Mouse (Mus musculus): ENCODE data around the gene Zfpm1. TPM values are rescaled to one million over a fixed set of nuclear protein-coding genes. Genes with fewer than 3 reads are reported as not detected.

The Zfpm1 gene
- polyA plus RNA-seq, 1 experiment from 2014 or later: 0.89 TPM

DNA sequence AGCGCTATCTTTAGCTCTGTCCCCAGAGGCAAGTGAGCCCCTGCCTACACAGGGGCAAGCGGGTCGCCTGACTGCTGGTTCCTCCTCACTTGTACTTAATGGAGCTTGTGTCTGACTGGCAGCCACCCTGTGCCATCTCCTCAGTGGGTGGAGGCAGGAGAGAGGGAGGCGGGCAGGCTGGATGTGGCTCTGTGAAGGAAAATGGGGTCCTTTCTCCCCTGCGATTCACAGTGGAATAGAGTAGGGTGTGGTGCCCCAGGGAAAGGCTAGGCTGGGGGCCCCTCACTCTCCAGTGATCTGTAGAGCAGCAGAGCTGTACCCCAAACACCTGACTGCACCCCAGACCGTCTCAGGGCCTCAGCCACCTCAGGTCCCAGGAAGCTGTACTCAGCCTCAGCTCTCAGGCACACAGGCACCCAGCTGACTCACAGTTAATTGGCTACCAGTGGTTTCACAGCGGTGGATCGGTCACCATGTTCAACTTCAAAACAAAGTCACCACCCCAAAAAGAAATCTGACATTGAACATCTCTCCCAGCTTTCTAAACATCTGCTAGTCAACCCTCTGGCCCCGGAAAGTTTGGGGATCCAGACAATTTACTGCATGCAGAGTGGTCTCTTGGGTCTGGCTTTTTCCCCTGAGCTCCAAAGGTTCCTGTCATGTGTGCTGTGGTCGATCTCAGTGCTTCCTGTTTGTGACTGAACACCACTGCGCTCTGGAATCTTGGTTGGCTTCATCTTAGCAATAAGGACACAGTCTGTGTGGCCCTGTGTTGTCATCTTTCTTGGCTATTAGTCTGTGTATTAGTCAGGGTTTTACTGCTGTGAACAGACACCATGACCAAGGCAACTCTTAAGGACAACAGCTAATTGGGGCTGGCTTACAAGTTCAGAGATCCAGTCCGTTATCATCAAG lies 63.5 kb downstream of the Zfpm1 start:
- no peak for ATAC-seq (ENCODE audit: low read depth)
- no peaks in the 10 kb centered on the region for H3K9me3 ChIP-seq
- H3K27ac ChIP-seq (replicated peaks): no peak overlapping the region
- no peak overlapping the region for H3K9ac ChIP-seq
- H3K36me3 ChIP-seq: no peaks in the 10 kb centered on the region
- peaks cover 59% of the 10 kb centered on the region for H3K27me3 ChIP-seq
- peaks cover 47% of the 10 kb centered on the region for H3K4me1 ChIP-seq (replicated peaks)
- no peak overlapping the region for H3K4me2 ChIP-seq
- WGBS: 57% methylated on average over 12 of the region's 12 CpGs
- H3K4me3 ChIP-seq: no peak overlapping the region

DNA sequence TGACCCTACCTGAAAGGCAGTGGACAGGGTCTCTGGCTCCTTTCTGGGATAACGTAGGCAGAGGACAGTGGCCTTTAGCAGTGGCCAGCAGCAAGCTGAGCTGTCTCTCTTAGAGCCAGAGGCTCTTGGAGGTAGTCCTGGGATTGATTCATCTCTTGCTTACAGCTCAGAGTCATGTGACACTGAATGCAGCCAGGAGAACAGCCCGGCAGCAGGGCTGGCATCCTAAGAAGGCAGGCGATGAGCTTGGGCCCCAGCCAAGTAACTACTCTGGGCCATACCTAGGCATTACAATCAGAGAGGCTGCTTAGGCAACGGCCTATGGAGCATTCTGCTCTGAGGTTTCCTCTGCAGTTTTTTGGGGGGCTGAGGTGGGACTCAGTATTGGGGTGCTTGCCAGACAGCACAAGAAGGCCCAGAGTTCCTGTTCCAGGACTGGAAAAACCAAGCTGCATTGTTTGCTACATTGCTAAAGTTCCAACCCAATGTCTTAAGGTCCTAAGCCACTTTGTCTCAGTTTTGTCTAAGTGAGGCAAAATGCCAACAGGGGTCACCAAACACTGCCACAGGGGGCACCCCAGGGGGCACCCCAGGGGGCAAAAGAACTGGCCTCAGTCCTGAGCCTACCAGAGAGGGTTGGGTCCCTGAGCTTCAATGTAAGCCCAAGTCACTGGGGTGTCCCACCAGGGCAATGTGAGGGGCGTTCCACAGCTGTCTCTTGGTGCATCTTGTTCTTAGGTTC lies 66.0 kb downstream of the Zfpm1 start:
- peaks cover 42% of the 10 kb centered on the region for H3K27me3 ChIP-seq
- WGBS: 74% methylated on average over 5 of the region's 5 CpGs
- H3K9me3 ChIP-seq: no peaks in the 10 kb centered on the region
- no peaks in the 10 kb centered on the region for H3K36me3 ChIP-seq
- no peak overlapping the region for H3K4me3 ChIP-seq
- ATAC-seq (ENCODE audit: low read depth): peak; percentile 17; the same call in 1 of the 2 replicates
- H3K4me2 ChIP-seq: no peak overlapping the region
- H3K9ac ChIP-seq: no peak overlapping the region
- H3K27ac ChIP-seq (replicated peaks): no peak overlapping the region
- H3K4me1 ChIP-seq (replicated peaks): peaks cover 38% of the 10 kb centered on the region

DNA sequence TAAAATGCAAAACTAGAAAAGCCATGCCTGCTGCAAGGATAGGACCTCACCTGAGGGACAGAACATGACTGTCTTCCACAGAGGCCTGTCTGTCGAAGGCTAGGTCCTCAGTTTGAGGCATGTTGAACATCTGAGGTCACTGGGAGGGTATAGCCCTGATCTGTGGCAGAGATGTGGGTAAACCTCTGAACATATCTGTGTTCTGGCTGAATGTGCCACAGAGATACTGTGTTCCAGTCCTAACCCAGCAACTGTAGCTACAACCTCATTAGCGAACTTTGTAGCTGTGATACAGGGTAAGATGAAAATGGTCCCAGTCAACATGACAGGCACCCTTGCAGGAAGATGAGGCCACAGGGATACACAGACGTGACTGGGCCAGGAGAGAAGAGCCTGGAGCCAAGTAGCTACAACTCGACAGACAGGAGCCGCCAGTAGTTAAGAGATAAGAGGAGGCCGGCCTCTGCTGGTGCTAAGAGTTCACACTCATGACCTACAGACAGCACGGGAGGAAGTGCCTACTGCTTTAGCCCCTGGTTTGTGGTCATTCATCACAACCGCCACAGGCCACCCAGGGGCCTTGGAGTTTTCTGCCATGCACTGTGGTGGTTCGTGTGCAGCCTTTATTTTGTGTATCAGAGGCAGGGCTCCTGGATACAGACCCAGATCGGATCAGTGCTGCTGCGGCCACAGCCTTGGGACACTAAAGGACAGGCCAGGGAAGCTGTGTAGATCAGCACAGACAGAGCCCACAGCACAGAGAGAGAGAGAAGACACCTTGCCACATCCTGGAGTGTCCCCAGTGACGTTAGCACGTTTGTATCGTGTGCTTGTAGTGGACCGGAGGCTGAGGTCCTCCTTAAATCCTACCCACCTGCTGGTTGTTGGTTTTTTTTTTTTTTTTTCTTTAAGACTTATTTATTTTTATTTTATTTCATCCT lies 67.7 kb downstream of the Zfpm1 start:
- no peak for ATAC-seq (ENCODE audit: low read depth)
- Histone ChIP-seq H3K27ac (replicated peaks) (no peak overlapping the region), H3K4me3 (no peak overlapping the region), H3K36me3 (no peaks in the 10 kb centered on the region), H3K9me3 (no peaks in the 10 kb centered on the region), H3K4me2 (no peak overlapping the region), H3K4me1 (replicated peaks) (peaks cover 22% of the 10 kb centered on the region), H3K9ac (no peak overlapping the region), H3K27me3 (peaks cover 30% of the 10 kb centered on the region)
- 41% methylated on average over 15 of the region's 15 CpGs for WGBS

DNA sequence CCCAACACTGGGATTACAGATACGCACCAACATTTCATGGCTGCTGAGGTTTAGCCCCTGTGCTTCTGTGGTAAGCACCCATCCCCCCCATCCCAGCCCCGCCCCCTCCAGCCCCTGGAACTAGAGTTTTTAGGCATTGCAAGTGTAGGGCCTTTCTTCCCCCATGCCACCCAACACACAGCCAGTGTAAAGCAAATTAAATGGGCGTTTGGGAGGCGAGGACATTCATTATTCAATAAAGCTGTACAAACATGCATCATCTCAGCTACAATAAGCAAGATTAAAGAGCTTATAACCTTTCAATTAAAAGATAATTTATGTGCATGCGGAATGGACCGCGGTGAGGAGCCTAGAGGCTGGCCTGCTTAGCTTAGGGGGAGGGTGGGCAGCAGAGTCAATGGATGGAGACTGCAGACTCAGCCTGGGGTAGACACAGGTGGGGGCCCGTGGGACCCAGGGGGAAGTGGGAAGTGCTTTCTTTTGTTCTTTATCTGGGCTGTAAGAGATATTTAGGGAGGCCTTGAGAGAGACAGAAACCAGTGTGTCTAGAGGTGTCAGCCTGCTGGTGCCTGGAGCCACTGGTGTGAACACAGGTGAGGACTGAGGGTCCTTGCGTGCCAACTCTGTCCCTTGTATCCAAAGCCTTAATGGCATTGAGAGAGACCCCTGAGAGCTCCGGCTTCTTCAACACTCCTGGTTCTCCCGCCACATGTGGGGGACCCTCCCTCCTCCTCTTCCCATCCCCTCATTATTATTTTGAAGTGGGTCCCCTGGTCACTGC lies 68.6 kb downstream of the Zfpm1 start:
- WGBS: 39% methylated on average over 11 of the region's 11 CpGs
- no peak for ATAC-seq (ENCODE audit: low read depth)
- H3K9me3 ChIP-seq: no peaks in the 10 kb centered on the region
- H3K36me3 ChIP-seq: no peaks in the 10 kb centered on the region
- H3K27me3 ChIP-seq: peaks cover 22% of the 10 kb centered on the region
- H3K9ac ChIP-seq: no peak overlapping the region
- H3K4me3 ChIP-seq: no peak overlapping the region
- peaks cover 15% of the 10 kb centered on the region for H3K4me1 ChIP-seq (replicated peaks)
- no peak overlapping the region for H3K4me2 ChIP-seq
- no peak overlapping the region for H3K27ac ChIP-seq (replicated peaks)

DNA sequence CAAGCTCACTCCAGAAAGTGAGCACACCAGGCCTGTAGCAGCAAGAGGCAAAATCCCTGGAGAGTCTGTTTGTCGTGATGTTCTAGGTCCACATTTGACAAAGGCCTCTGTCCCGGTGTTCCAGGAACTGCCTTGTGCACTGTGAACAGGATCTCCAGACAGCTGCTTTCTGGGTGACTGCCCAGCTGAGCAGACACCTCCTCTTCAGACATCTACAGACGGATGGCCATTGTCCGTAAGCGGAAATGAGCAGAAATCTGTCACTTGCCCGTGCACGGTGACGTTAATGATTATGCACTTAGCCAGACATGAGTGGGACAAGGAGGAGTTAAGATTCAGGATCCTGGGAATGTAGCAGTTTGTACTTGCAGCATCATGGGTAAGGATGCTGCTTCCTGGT lies 72.2 kb downstream of the Zfpm1 start:
- Histone ChIP-seq H3K4me1 (replicated peaks) (peaks cover 15% of the 10 kb centered on the region), H3K9me3 (no peaks in the 10 kb centered on the region), H3K36me3 (no peaks in the 10 kb centered on the region), H3K9ac (no peak overlapping the region), H3K4me3 (no peak overlapping the region), H3K27me3 (peaks cover 21% of the 10 kb centered on the region), H3K27ac (replicated peaks) (no peak overlapping the region), H3K4me2 (no peak overlapping the region)
- no peak for ATAC-seq (ENCODE audit: low read depth)
- 81% methylated on average over 8 of the region's 8 CpGs for WGBS

DNA sequence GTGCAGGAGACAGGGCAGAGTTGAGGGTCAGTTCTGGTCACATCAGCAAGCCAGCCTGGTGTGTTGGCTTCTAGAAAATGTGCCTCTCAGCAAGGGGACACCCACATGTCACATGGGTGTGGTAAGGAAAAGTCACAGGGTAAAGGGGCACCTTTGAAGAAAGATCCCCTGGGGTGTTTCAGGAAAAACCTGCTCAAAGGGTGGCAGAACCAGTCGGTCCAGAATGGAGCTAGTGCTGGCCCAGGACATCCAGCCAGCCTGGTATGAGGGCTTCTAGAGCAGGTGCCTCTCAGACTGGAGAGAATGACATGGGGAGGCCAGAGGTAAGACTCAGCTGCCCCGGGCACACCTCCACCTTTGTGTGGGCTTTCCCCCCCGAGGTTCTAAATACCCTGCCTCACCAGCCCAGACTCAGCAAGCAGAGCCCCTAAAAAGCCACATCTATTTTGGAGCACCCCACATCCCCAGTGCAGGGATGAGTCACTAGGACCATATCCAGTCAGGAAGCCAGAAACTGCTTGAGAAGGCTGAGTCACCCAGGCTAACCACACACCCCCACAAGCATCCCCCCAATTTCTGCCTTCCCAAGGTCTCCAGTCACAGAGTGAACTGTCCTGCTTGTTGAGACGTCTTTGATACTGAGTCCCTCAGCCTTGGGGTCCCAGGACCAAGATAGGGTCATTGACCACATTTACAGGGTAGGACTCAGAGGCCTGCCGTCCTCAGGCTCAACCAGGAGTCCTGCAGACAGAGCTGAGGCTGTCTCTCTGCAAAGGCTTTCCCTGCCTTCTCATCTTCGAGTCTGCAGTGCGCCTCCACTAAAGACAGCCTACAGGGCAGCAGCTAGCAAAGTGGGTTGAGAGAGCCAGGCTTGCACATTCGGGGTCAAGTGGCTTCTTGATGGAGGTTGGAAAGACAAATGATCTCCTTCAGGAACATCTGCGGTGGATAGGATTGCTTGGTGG lies 74.0 kb downstream of the Zfpm1 start:
- no peak overlapping the region for H3K27ac ChIP-seq (replicated peaks)
- no peak overlapping the region for H3K4me2 ChIP-seq
- 70% methylated on average over 9 of the region's 9 CpGs for WGBS
- no peak for ATAC-seq (ENCODE audit: low read depth)
- H3K4me3 ChIP-seq: no peak overlapping the region
- no peaks in the 10 kb centered on the region for H3K9me3 ChIP-seq
- no peaks in the 10 kb centered on the region for H3K36me3 ChIP-seq
- peaks cover 14% of the 10 kb centered on the region for H3K27me3 ChIP-seq
- 0 out of 2 replicates have a peak, but pooled peaks cover 6% of the 10 kb centered on the region for H3K4me1 ChIP-seq (replicated peaks)
- H3K9ac ChIP-seq: no peak overlapping the region

DNA sequence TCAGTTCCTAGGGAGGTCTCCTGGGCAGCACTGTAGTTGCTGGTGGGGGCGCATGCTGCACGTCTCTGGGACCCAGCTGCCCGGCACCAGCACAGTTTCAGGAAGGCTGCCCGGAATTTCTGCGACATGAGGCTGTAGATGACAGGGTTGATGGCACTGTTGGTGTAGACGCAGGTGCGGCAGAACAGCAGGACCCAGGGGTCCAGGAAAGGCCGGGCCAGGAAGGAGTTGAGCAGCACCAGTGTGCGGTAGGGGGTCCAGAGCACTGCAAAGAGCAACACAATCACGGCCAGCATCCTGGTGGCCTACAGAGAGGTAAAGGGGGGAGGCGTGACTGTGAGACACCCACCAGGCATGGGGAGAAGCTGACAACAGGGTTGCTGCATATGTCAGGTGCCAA lies 75.3 kb downstream of the Zfpm1 start:
- no peaks in the 10 kb centered on the region for H3K9me3 ChIP-seq
- no peak overlapping the region for H3K4me2 ChIP-seq
- no peak overlapping the region for H3K27ac ChIP-seq (replicated peaks)
- no peak overlapping the region for H3K4me3 ChIP-seq
- ATAC-seq (ENCODE audit: low read depth): no peak
- H3K4me1 ChIP-seq (replicated peaks): 0 out of 2 replicates have a peak, but pooled peaks cover 6% of the 10 kb centered on the region
- WGBS: 50% methylated on average over 11 of the region's 11 CpGs
- peaks cover 15% of the 10 kb centered on the region for H3K27me3 ChIP-seq
- H3K36me3 ChIP-seq: no peaks in the 10 kb centered on the region
- H3K9ac ChIP-seq: no peak overlapping the region

DNA sequence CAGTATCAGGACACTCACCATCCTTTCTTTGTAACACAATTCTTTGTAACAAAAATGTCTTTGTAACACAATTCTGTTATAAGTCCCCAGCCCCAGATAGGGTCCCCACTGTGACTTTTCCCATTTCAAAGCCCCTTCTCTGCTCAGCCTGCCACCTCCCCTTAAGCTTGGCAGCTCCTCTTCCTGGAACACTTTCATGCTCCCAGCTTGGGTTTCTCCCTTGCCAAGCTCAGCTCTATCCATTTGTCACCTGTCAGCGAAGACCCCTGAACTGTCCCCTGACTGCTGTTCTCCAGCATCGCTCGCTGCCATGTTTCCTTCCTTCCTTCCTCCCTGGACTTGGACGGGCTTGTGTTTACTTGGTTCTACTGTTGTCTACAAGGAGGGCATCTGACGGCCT lies 75.7 kb downstream of the Zfpm1 start:
- Histone ChIP-seq H3K36me3 (no peaks in the 10 kb centered on the region), H3K4me3 (no peak overlapping the region), H3K4me1 (replicated peaks) (0 out of 2 replicates have a peak, but pooled peaks cover 6% of the 10 kb centered on the region), H3K4me2 (no peak overlapping the region), H3K27ac (replicated peaks) (no peak overlapping the region), H3K9ac (no peak overlapping the region), H3K27me3 (peaks cover 19% of the 10 kb centered on the region), H3K9me3 (no peaks in the 10 kb centered on the region)
- WGBS: 92% methylated on average over 5 of the region's 5 CpGs
- ATAC-seq (ENCODE audit: low read depth): no peak

DNA sequence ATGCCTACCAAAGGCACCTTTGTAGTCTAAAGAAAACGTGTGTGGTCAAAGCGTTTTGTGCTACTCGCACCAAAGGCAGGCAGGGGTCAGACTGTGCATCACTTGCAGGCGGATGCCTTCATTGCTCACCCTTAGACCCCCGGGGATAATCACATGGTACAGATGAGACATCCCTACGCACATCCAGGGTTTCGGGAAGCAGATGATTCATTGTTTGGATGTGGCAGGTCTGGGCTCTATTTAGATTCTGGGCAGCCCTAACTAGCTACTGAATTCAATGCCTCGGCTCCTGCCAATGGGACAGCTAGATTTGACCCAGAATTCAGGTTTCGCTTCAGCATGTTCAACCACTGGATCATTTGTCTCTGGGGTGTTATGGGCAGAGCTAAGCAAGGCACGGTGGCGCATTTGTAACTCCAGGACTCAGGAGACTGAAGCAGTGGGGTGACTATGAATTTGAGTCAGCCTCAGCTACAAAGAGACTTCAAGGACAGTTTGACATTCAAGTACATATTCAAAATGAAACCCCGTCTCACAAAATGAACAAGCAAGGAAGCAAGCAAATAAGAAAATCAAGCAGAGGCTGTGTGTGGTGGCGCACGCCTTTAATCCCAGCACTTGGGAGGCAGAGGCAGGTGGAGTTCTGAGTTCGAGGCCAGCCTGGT lies 77.3 kb downstream of the Zfpm1 start:
- H3K9me3 ChIP-seq: no peaks in the 10 kb centered on the region
- H3K36me3 ChIP-seq: no peaks in the 10 kb centered on the region
- H3K9ac ChIP-seq: no peak overlapping the region
- 0 out of 2 replicates have a peak, but pooled peaks cover 6% of the 10 kb centered on the region for H3K4me1 ChIP-seq (replicated peaks)
- 71% methylated on average over 15 of the region's 15 CpGs for WGBS
- no peak overlapping the region for H3K27ac ChIP-seq (replicated peaks)
- ATAC-seq (ENCODE audit: low read depth): no peak
- no peak overlapping the region for H3K4me2 ChIP-seq
- no peak overlapping the region for H3K4me3 ChIP-seq
- peaks cover 14% of the 10 kb centered on the region for H3K27me3 ChIP-seq
